Mouse (Mus musculus) embryonic fibroblast, embryonic 13.5 days (primary cell): ENCODE results near the gene Fam76a.

Experiments
- CTCF ChIP-seq: IDR thresholded peaks from 2 replicates; pipeline ENCODE4 v1.5.1; 2011; ENCODE audit warnings: mild to moderate bottlenecking, control low read depth, low read length, moderate library complexity, borderline replicate concordance; ENCODE audit not compliant: insufficient read depth
- POLR2A ChIP-seq: IDR thresholded peaks from 2 replicates; pipeline ENCODE4 v1.6.1; 2011; ENCODE audit warnings: low read depth, mild to moderate bottlenecking, control low read depth, low read length, moderate library complexity

GRCm38 (mm10) chr4:132960864-132961639 is 38.7 kb upstream of the Fam76a start:
- TF ChIP-seq CTCF: no peak
- no peak for TF ChIP-seq POLR2A
